Mouse (Mus musculus) hindbrain, postnatal 0 days (tissue): ENCODE results near the gene Srd5a3. TPM values are rescaled to one million over a fixed set of nuclear protein-coding genes. Genes with fewer than 3 reads are reported as not detected.

Experiments
- ATAC-seq: fragments of 200-750 bp; cut with Nextera tagmentation; 2 replicates; pipeline ENCODE4 v1.8.0; 2017; ENCODE audit warnings: mild to moderate bottlenecking, moderate TSS enrichment, moderate library complexity
- DNase-seq: peaks from one replicate; pipeline ENCODE4 v3.0.0-alpha.2; 2015; ENCODE audit warnings: low spot score
- H3K27ac ChIP-seq: fragments of 300-500 bp; sonication (generic); 2 replicates; pipeline ENCODE4 v1.5.1; 2014; ENCODE audit warnings: mild to moderate bottlenecking
- H3K27me3 ChIP-seq: fragments of 300-500 bp; sonication (generic); 2 replicates; pipeline ENCODE4 v1.6.1; 2014; ENCODE audit warnings: low read length, mixed read lengths; ENCODE audit not compliant: insufficient read depth
- H3K36me3 ChIP-seq: fragments of 300-500 bp; sonication (generic); 2 replicates; pipeline ENCODE4 v1.6.1; 2014; ENCODE audit warnings: low read length, mixed read lengths; ENCODE audit not compliant: insufficient read depth
- H3K4me1 ChIP-seq: fragments of 300-500 bp; sonication (generic); 2 replicates; pipeline ENCODE4 v1.6.1; 2014; ENCODE audit warnings: antibody characterized with exemption, low read length, mixed read lengths; ENCODE audit not compliant: insufficient read depth
- H3K4me2 ChIP-seq: fragments of 300-500 bp; sonication (generic); 2 replicates; pipeline ENCODE4 v1.6.1; 2014; ENCODE audit warnings: low read depth, mild to moderate bottlenecking, low read length, moderate library complexity, mixed read lengths
- H3K4me3 ChIP-seq: fragments of 300-500 bp; sonication (generic); 2 replicates; pipeline ENCODE4 v1.5.1; 2014; ENCODE audit warnings: low read length
- H3K9ac ChIP-seq: fragments of 300-500 bp; sonication (generic); replicated peaks from 2 replicates; pipeline ENCODE4 v1.6.1; 2014; ENCODE audit warnings: mild to moderate bottlenecking, low read length, moderate library complexity, mixed read lengths
- H3K9me3 ChIP-seq: fragments of 300-500 bp; sonication (generic); 2 replicates; pipeline ENCODE4 v1.6.1; 2016; ENCODE audit warnings: low read length, mixed read lengths
- CTCF ChIP-seq: IDR thresholded peaks from 2 replicates; pipeline ENCODE4 v1.5.1; 2016; ENCODE audit warnings: antibody characterized with exemption, control low read depth, low read depth
- WGBS: fragments of 180-500 bp; shearing (Covaris S2); extraction: QIAGEN DNeasy Blood & Tissue Kit; methylation state at CpG from one replicate; pipeline ENCODE4 v1.1.7; 2014; 5-methylcytosine and 5-hydroxymethylcytosine counted together
- polyA plus RNA-seq: library from polyadenylated mRNA; unstranded; fragments of >200 nt; fragmentation: Nextera tagmentation; extraction: Ambion mirVana; gene quantifications from 2 replicates; pipeline ENCODE4 v1.2.1, GENCODE M21; 2015
- total RNA-seq: library from RNA; depleted of rRNA; stranded (reverse); fragments of >200 nt; gene quantifications from 2 replicates; pipeline ENCODE4 v1.2.3, GENCODE M21; 2014

Gene Srd5a3
- total and polyA plus RNA-seq, 2 experiments from 2014 or later = 17.6 to 22.9 TPM

GRCm38 (mm10) chr5:76162926-76163325 is 22.9 kb downstream of the Srd5a3 start:
- no peaks in the 10 kb centered on the region for H3K9me3 ChIP-seq
- H3K27ac ChIP-seq = no peak overlapping the region
- H3K36me3 ChIP-seq = no peaks in the 10 kb centered on the region
- DNase-seq (no peak), ATAC-seq (no peak)
- no peak overlapping the region for H3K4me3 ChIP-seq
- no peaks in the 10 kb centered on the region for H3K27me3 ChIP-seq
- no peak overlapping the region for H3K4me2 ChIP-seq
- TF ChIP-seq CTCF = no peak
- no peaks in the 10 kb centered on the region for H3K4me1 ChIP-seq
- 89% methylated on average over 5 of the region's 5 CpGs for WGBS
- H3K9ac ChIP-seq = no peak overlapping the region

- Histone ChIP-seq H3K9ac (no peak overlapping the region), H3K4me3 (no peak overlapping the region), H3K9me3 (no peaks in the 10 kb centered on the region), H3K27ac (no peak overlapping the region), H3K4me2 (no peak overlapping the region), H3K4me1 (no peaks in the 10 kb centered on the region), H3K36me3 (no peaks in the 10 kb centered on the region), H3K27me3 (no peaks in the 10 kb centered on the region)
- ATAC-seq (no peak), DNase-seq (no peak)
- WGBS = 41% methylated on average over 4 of the region's 4 CpGs
- no peak for TF ChIP-seq CTCF
These were observed 23.8 kb downstream of the Srd5a3 start for GRCm38 (mm10) chr5:76163828-76164390.

- Histone ChIP-seq H3K9ac (no peak overlapping the region), H3K4me3 (no peak overlapping the region), H3K27ac (no peak overlapping the region), H3K36me3 (no peaks in the 10 kb centered on the region), H3K27me3 (no peaks in the 10 kb centered on the region), H3K4me1 (no peaks in the 10 kb centered on the region), H3K4me2 (no peak overlapping the region), H3K9me3 (no peaks in the 10 kb centered on the region)
- DNase-seq = no peak
- TF ChIP-seq CTCF = no peak
- ATAC-seq = no peak
- WGBS = 67% methylated on average over 7 of the region's 7 CpGs
These were observed 24.8 kb downstream of the Srd5a3 start for GRCm38 (mm10) chr5:76164827-76165226.

- Histone ChIP-seq H3K4me1 (no peaks in the 10 kb centered on the region), H3K36me3 (no peaks in the 10 kb centered on the region), H3K4me3 (no peak overlapping the region), H3K9me3 (no peaks in the 10 kb centered on the region), H3K4me2 (no peak overlapping the region), H3K27ac (no peak overlapping the region), H3K27me3 (no peaks in the 10 kb centered on the region), H3K9ac (no peak overlapping the region)
- ATAC-seq = no peak
- 81% methylated on average over 4 of the region's 4 CpGs for WGBS
- TF ChIP-seq CTCF = no peak
- DNase-seq = no peak
These were observed 30.5 kb downstream of the Srd5a3 start for GRCm38 (mm10) chr5:76170522-76170921.

- Histone ChIP-seq H3K4me1 (no peaks in the 10 kb centered on the region), H3K27ac (no peak overlapping the region), H3K36me3 (no peaks in the 10 kb centered on the region), H3K27me3 (no peaks in the 10 kb centered on the region), H3K9ac (no peak overlapping the region), H3K4me3 (no peak overlapping the region), H3K4me2 (no peak overlapping the region), H3K9me3 (no peaks in the 10 kb centered on the region)
- no peak for DNase-seq
- no peak for TF ChIP-seq CTCF
- no peak for ATAC-seq
These were observed 31.0 kb downstream of the Srd5a3 start for GRCm38 (mm10) chr5:76171039-76171438.

GRCm38 (mm10) chr5:76175051-76175450 is 35.0 kb downstream of the Srd5a3 start:
- no peak overlapping the region for H3K9ac ChIP-seq
- TF ChIP-seq CTCF = no peak
- WGBS = 85% methylated on average over 4 of the region's 4 CpGs
- H3K27me3 ChIP-seq = no peaks in the 10 kb centered on the region
- H3K36me3 ChIP-seq = no peaks in the 10 kb centered on the region
- no peak overlapping the region for H3K27ac ChIP-seq
- ATAC-seq (no peak), DNase-seq (no peak)
- H3K4me1 ChIP-seq = no peaks in the 10 kb centered on the region
- no peak overlapping the region for H3K4me2 ChIP-seq
- H3K9me3 ChIP-seq = no peaks in the 10 kb centered on the region
- H3K4me3 ChIP-seq = no peak overlapping the region

GRCm38 (mm10) chr5:76176411-76176810 is 36.3 kb downstream of the Srd5a3 start:
- no peak overlapping the region for H3K9ac ChIP-seq
- H3K27ac ChIP-seq = no peak overlapping the region
- H3K4me1 ChIP-seq = no peaks in the 10 kb centered on the region
- no peak for DNase-seq
- no peak for TF ChIP-seq CTCF
- H3K36me3 ChIP-seq = no peaks in the 10 kb centered on the region
- H3K9me3 ChIP-seq = no peaks in the 10 kb centered on the region
- H3K4me3 ChIP-seq = no peak overlapping the region
- no peak for ATAC-seq
- H3K4me2 ChIP-seq = no peak overlapping the region
- 44% methylated on average over 3 of the region's 3 CpGs for WGBS
- H3K27me3 ChIP-seq = no peaks in the 10 kb centered on the region
